Mouse (Mus musculus) cerebellum, adult (tissue): ENCODE results near the gene Zcchc14.

Experiments used
- ATAC-seq: cut with Nextera tagmentation; 2 replicates; pipeline ENCODE4 v1.9.2; 2017; ENCODE audit warnings: mild to moderate bottlenecking, moderate library complexity, mixed read lengths; ENCODE audit not compliant: insufficient number of reproducible peaks, low FRiP score, low TSS enrichment

Gene Zcchc14

GRCm38 (mm10) chr8:121590203-121591177 is 62.2 kb downstream of the Zcchc14 start, which contains the start of gene Map1lc3b:
TSS of gene Map1lc3b (plus strand) at chr8:121590361.
- ATAC-seq = peak; percentile 67

- no peak for ATAC-seq
Observed at GRCm38 (mm10) chr8:121589205-121589726, 63.4 kb downstream of the Zcchc14 start.

- no peak for ATAC-seq
Observed at GRCm38 (mm10) chr8:121588750-121589149, 64.0 kb downstream of the Zcchc14 start.

- peak; percentile 94 for ATAC-seq
Observed at GRCm38 (mm10) chr8:121585159-121585825, 67.4 kb downstream of the Zcchc14 start.

GRCm38 (mm10) chr8:121584730-121585129 is 68.0 kb downstream of the Zcchc14 start:
- no peak for ATAC-seq

- no peak for ATAC-seq
Observed at GRCm38 (mm10) chr8:121583653-121584052, 69.0 kb downstream of the Zcchc14 start.

- no peak for ATAC-seq
Observed at GRCm38 (mm10) chr8:121580465-121580864, 72.2 kb downstream of the Zcchc14 start.

- peak; percentile 79 for ATAC-seq
Observed at GRCm38 (mm10) chr8:121578676-121579451, 73.8 kb downstream of the Zcchc14 start, which contains the start of gene Fbxo31. TSS of gene Fbxo31 (minus strand) at chr8:121578806.

GRCm38 (mm10) chr8:121577751-121578675 is 74.7 kb downstream of the Zcchc14 start:
- peak; percentile 36; the same call in 1 of the 2 replicates for ATAC-seq

GRCm38 (mm10) chr8:121575661-121576060 is 77.0 kb downstream of the Zcchc14 start:
- ATAC-seq = no peak

- no peak for ATAC-seq
Observed at GRCm38 (mm10) chr8:121573275-121573674, 79.4 kb downstream of the Zcchc14 start.

GRCm38 (mm10) chr8:121572121-121572520 is 80.6 kb downstream of the Zcchc14 start:
- ATAC-seq = no peak

- no peak for ATAC-seq
Observed at GRCm38 (mm10) chr8:121570801-121571200, 81.9 kb downstream of the Zcchc14 start.

- no peak for ATAC-seq
Observed at GRCm38 (mm10) chr8:121570335-121570734, 82.4 kb downstream of the Zcchc14 start.

- ATAC-seq = no peak
Observed at GRCm38 (mm10) chr8:121568321-121568720, 84.4 kb downstream of the Zcchc14 start.

- ATAC-seq = no peak
Observed at GRCm38 (mm10) chr8:121563701-121564100, 89.0 kb downstream of the Zcchc14 start.

- peak; percentile 60; the same call in 1 of the 2 replicates for ATAC-seq
Observed at GRCm38 (mm10) chr8:121562941-121563351, 89.8 kb downstream of the Zcchc14 start.

- ATAC-seq = no peak
Observed at GRCm38 (mm10) chr8:121561636-121562345, 90.9 kb downstream of the Zcchc14 start.
